Mouse (Mus musculus) forebrain, postnatal 0 days (tissue): ENCODE results near the gene Chd1. TPM values are rescaled to one million over a fixed set of nuclear protein-coding genes. Genes with fewer than 3 reads are reported as not detected.
"Not testable (repeated sequence)": the region's sequence is repeated elsewhere in the genome, so short reads cannot be mapped to it uniquely, and the experiment has no call there.

ENCODE experiments used
- ATAC-seq: fragments of 200-750 bp; cut with Nextera tagmentation; 2 replicates; pipeline ENCODE4 v1.8.0; 2017; ENCODE audit warnings: mild to moderate bottlenecking, moderate library complexity
- DNase-seq: peaks from one replicate; pipeline ENCODE4 v3.0.0-alpha.2; 2015
- H3K27ac ChIP-seq: fragments of 300-500 bp; sonication (generic); 2 replicates; pipeline ENCODE4 v1.5.1; 2014; ENCODE audit warnings: low read depth, mild to moderate bottlenecking, antibody characterized with exemption, low read length, moderate library complexity, mixed read lengths
- H3K27me3 ChIP-seq: fragments of 300-500 bp; sonication (generic); 2 replicates; pipeline ENCODE4 v1.6.1; 2014; ENCODE audit warnings: mild to moderate bottlenecking, low read length, mixed read lengths; ENCODE audit not compliant: insufficient read depth
- H3K36me3 ChIP-seq: fragments of 300-500 bp; sonication (generic); 2 replicates; pipeline ENCODE4 v1.6.1; 2014; ENCODE audit warnings: mild to moderate bottlenecking, moderate library complexity; ENCODE audit not compliant: insufficient read depth
- H3K4me1 ChIP-seq: fragments of 300-500 bp; sonication (generic); 2 replicates; pipeline ENCODE4 v1.6.1; 2014; ENCODE audit warnings: antibody characterized with exemption; ENCODE audit not compliant: insufficient read depth
- H3K4me2 ChIP-seq: fragments of 300-500 bp; sonication (generic); 2 replicates; pipeline ENCODE4 v1.6.1; 2014; ENCODE audit warnings: low read depth, mild to moderate bottlenecking, moderate library complexity
- H3K4me3 ChIP-seq: fragments of 300-500 bp; sonication (generic); 2 replicates; pipeline ENCODE4 v1.5.1; 2014; ENCODE audit warnings: low read depth, low read length, mixed read lengths
- H3K9ac ChIP-seq: fragments of 300-500 bp; sonication (generic); 2 replicates; pipeline ENCODE4 v1.6.1; 2014; ENCODE audit warnings: mild to moderate bottlenecking
- H3K9me3 ChIP-seq: fragments of 300-500 bp; sonication (generic); 2 replicates; pipeline ENCODE4 v1.6.1; 2016; ENCODE audit warnings: low read length
- CTCF ChIP-seq: sonication (generic); IDR thresholded peaks from 2 replicates; pipeline ENCODE4 v1.5.1; 2016; ENCODE audit warnings: antibody characterized with exemption, control low read depth, low read depth
- WGBS: fragments of 180-500 bp; shearing (Covaris S2); extraction: QIAGEN DNeasy Blood & Tissue Kit; methylation state at CpG from one replicate; pipeline ENCODE4 v1.1.7; 2014; 5-methylcytosine and 5-hydroxymethylcytosine counted together
- polyA plus RNA-seq: library from polyadenylated mRNA; unstranded; fragments of >200 nt; fragmentation: Nextera tagmentation; extraction: Ambion mirVana; gene quantifications from 2 replicates; pipeline ENCODE4 v1.2.1, GENCODE M21; 2015
- total RNA-seq: library from RNA; depleted of rRNA; stranded (reverse); fragments of >200 nt; gene quantifications from 2 replicates; pipeline ENCODE4 v1.2.3, GENCODE M21; 2014

Gene Chd1
- total and polyA plus RNA-seq, 2 experiments from 2014 or later: 14.2 to 20.5 TPM

DNA sequence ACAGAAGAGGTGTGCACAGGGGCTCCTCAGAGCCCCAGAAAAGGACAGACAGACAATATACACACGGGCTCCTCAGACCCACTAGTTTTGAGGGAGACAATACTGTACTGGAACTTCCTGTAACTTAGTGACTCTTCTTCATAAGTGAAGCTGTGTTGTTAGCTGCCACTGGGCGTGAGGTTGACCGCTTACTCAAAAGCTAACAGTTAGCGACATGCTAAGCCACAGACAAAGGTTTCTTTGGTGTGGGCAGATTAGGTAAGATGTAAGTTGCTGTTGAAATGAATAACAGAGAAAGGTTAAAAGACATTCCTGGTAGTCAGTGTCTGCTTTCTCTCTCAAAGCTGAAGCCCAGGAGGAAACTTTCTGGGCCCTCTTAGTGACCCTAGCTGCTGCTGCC, 9.7 kb downstream of the Chd1 start:
- H3K36me3 ChIP-seq: peaks cover 6% of the 10 kb centered on the region; the same call in 1 of the 2 replicates
- no peak overlapping the region for H3K9ac ChIP-seq
- no peak overlapping the region for H3K4me2 ChIP-seq
- TF ChIP-seq CTCF: no peak
- no peak for ATAC-seq
- WGBS: 66% methylated on average over 4 of the region's 4 CpGs
- H3K4me1 ChIP-seq: no peaks in the 10 kb centered on the region
- no peaks in the 10 kb centered on the region for H3K27me3 ChIP-seq
- no peak overlapping the region for H3K4me3 ChIP-seq
- H3K9me3 ChIP-seq: no peaks in the 10 kb centered on the region
- no peak overlapping the region for H3K27ac ChIP-seq
- no peak for DNase-seq

DNA sequence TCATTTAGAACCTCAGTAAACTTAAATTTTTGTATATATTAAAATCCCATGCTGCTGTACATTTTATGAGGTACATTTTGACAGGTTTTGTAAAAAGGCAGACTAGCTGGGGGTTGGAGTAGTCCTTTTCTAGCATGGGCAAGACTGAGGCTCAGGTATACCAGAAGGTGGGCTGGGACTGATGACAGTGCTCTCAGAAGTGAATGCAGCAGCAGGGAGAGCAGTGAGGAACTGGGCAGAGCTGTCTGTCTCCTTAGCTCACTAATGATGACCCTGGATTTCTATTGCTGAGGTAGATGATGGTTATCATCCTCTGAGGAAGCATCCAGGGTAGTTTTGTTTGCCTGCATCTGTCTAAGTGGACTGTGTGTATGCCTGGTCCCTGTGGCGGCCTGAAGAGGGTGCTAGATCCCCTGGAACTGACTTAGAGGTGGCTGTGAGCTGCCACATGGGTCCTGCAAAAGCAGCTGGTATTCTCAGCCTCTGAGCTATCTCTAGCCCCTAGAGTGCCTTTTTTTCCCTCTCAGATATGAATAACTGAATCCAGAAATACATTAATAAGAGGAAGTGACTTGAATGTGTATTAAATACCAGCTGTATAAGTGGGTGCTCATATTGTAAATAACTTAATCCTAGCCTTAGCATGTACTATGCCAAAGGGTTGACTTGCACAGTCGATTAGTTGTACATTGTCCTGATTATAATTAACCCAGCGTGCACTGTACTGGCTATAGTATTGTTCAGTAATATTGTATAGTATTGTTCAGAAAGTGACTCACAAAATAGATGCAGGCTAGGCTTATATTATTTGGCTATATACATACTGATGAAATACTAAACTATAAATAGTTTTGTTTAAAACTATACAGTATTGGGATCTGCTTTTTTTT, 10.5 kb downstream of the Chd1 start:
- WGBS: 65% methylated on average over 3 of the region's 3 CpGs
- DNase-seq (peak; percentile 25), ATAC-seq (peak; percentile 69)
- H3K27me3 ChIP-seq: no peaks in the 10 kb centered on the region
- peak; percentile 55 for TF ChIP-seq CTCF
- peaks cover 6% of the 10 kb centered on the region; the same call in 1 of the 2 replicates for H3K36me3 ChIP-seq
- H3K9ac ChIP-seq: no peak overlapping the region
- H3K27ac ChIP-seq: no peak overlapping the region
- H3K4me2 ChIP-seq: no peak overlapping the region
- H3K9me3 ChIP-seq: no peaks in the 10 kb centered on the region
- H3K4me3 ChIP-seq: no peak overlapping the region
- no peaks in the 10 kb centered on the region for H3K4me1 ChIP-seq

DNA sequence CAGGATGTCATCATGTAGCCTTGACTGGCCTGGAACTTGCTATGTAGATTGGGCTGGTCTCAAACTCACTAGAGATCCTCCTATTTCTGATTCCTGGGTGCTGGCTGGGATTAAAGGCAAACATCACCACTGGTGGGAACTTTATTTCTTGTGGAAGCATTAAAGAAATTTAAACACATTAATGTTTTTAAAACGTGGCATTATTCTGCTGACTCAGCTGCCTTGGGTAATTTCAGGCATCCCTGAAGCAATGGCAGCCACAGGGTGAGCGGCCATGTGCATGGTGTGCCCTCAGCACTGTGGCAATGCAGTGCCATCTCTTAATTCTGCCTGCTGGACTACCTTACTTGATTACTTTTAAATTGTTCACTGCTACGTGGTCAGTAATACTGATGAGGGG, 11.2 kb downstream of the Chd1 start:
- H3K4me1 ChIP-seq: no peaks in the 10 kb centered on the region
- no peak overlapping the region for H3K9ac ChIP-seq
- H3K27ac ChIP-seq: no peak overlapping the region
- H3K4me2 ChIP-seq: no peak overlapping the region
- H3K9me3 ChIP-seq: no peaks in the 10 kb centered on the region
- ATAC-seq (no peak), DNase-seq (no peak)
- TF ChIP-seq CTCF: no peak
- no peaks in the 10 kb centered on the region for H3K27me3 ChIP-seq
- H3K4me3 ChIP-seq: no peak overlapping the region
- no peaks in the 10 kb centered on the region for H3K36me3 ChIP-seq
- WGBS: 88% methylated on average over 3 of the region's 3 CpGs

DNA sequence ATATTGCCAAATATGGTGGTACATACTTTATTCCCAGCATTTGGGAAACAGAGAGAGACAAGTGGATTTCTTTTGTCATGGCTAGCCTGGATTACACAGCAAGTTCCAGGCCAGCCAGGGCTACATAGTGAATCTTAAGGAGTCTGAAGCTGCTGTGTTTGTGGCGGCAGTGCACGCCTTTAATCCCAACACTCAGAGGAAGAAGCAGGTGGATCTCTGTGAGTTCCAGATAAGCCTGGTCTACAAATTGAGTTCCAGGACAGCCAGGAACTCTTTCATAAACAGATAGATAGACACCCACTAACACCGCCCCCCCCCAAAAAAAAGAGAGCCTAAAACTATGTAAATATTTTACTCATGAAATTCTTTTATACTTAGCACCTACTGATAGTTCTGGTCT, 16.1 kb downstream of the Chd1 start:
- Histone ChIP-seq H3K9me3 (no peaks in the 10 kb centered on the region), H3K9ac (no peak overlapping the region), H3K36me3 (0 out of 2 replicates have a peak, but pooled peaks cover under 1% of the 10 kb centered on the region), H3K4me3 (no peak overlapping the region), H3K4me1 (no peaks in the 10 kb centered on the region), H3K4me2 (no peak overlapping the region), H3K27ac (no peak overlapping the region), H3K27me3 (no peaks in the 10 kb centered on the region)
- 94% methylated on average over 3 of the region's 3 CpGs for WGBS
- no peak for TF ChIP-seq CTCF
- ATAC-seq (no peak), DNase-seq (no peak)

DNA sequence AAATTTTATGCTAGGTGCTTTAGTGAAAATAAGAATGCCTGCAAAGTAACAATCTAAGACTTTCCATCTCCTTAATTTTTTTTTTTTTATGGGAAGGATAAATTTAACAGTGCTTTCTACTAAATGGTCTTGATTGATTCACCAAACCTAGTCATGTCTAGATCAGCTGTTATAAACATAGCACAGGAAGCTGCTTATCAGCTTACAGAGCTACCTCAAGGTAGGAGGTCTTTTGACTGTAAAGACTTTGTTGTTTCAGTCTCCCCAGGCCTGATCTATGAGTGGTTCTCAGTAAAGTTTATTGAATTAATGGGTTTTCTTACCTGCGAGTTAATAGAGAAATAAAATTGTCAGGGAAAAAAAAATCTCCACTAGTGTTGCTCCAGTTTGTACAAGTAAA, 18.5 kb downstream of the Chd1 start:
- Histone ChIP-seq H3K4me3 (no peak overlapping the region), H3K36me3 (peaks cover 22% of the 10 kb centered on the region), H3K4me1 (no peaks in the 10 kb centered on the region), H3K4me2 (no peak overlapping the region), H3K9me3 (no peaks in the 10 kb centered on the region), H3K9ac (no peak overlapping the region), H3K27me3 (no peaks in the 10 kb centered on the region), H3K27ac (no peak overlapping the region)
- WGBS: 87% methylated on average over 1 of the region's 1 CpGs
- DNase-seq: no peak
- ATAC-seq: no peak
- no peak for TF ChIP-seq CTCF

DNA sequence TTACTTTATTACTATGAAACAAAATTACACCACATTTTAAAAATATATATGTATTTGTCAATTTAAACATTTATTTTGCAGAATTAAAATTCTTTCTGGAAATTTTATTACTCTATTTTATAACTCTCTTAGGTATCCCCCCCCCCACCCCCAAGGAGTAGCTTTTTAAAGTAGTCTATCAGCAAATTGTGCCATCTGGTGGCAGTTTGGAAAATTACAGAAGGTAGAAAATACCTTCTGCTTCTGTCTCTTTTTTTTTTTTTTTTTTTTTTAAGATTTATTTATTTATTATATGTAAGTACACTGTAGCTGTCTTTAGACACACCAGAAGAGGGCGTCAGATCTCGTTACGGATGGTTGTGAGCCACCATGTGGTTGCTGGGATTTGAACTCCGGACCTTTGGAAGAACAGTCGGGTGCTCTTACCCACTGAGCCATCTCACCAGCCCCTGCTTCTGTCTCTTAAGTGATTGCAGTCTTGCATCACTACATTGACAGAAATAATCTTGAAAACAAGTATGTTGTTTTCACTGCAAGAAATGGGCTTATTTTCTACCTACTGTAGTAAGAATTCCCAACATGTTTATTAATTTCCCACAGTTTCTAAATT, 19.2 kb downstream of the Chd1 start:
- ATAC-seq, H3K9me3 ChIP-seq, H3K27me3 ChIP-seq, H3K9ac ChIP-seq, H3K4me2 ChIP-seq, H3K27ac ChIP-seq, H3K4me3 ChIP-seq, H3K4me1 ChIP-seq: not testable (repeated sequence)
- 100% methylated on average over 2 of the region's 5 CpGs for WGBS
- peak; percentile 46; the same call in 1 of the 2 replicates for TF ChIP-seq CTCF
- peak; percentile 64 for DNase-seq
- peaks cover 23% of the 10 kb centered on the region for H3K36me3 ChIP-seq

DNA sequence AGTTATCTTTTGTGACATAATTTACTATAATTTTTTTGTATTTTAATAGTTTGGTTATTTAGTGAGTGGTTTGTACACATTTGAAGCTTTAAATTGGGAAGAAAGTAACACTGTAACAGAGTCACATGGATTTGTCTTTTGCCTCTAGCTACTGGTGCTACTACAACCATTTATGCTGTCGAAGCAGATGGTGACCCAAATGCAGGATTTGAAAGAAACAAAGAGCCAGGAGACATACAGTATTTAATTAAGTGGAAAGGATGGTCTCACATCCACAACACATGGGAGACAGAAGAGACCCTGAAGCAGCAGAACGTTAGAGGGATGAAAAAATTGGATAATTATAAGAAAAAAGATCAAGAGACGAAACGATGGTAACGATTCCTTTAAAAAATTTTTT, 26.9 kb downstream of the Chd1 start:
- H3K36me3 ChIP-seq: peaks cover 40% of the 10 kb centered on the region
- H3K27me3 ChIP-seq: no peaks in the 10 kb centered on the region
- 79% methylated on average over 5 of the region's 5 CpGs for WGBS
- peak; percentile 38; the same call in 1 of the 2 replicates for ATAC-seq
- H3K4me2 ChIP-seq: no peak overlapping the region
- no peak for TF ChIP-seq CTCF
- no peak for DNase-seq
- no peak overlapping the region for H3K9ac ChIP-seq
- no peak overlapping the region for H3K27ac ChIP-seq
- no peaks in the 10 kb centered on the region for H3K9me3 ChIP-seq
- no peaks in the 10 kb centered on the region for H3K4me1 ChIP-seq
- H3K4me3 ChIP-seq: no peak overlapping the region
